Mouse (Mus musculus): ENCODE data around the gene Tssk4. TPM values are rescaled to one million over a fixed set of nuclear protein-coding genes. Genes with fewer than 3 reads are reported as not detected.

Tssk4 gene
- polyA plus RNA-seq, 1 experiment from 2014 or later, result 0.20 TPM

- Histone ChIP-seq H3K4me3 (ENCODE audit: low read depth, low read length) (no peak overlapping the region), H3K9ac (ENCODE audit: low read length) (no peak overlapping the region), H3K9me3 (replicated peaks; ENCODE audit: control insufficient read depth, low read length) (no peaks in the 10 kb centered on the region), H3K4me1 (ENCODE audit: control insufficient read depth, insufficient read depth, low read length) (no peaks in the 10 kb centered on the region), H3K27ac (ENCODE audit: low read depth, low read length) (no peak overlapping the region), H3K4me2 (ENCODE audit: low read length) (no peak overlapping the region), H3K27me3 (replicated peaks; ENCODE audit: control insufficient read depth, insufficient read depth, low read length) (no peaks in the 10 kb centered on the region), H3K36me3 (ENCODE audit: control insufficient read depth, insufficient read depth, low read length) (no peaks in the 10 kb centered on the region)
- WGBS, result 55% methylated on average over 2 of the region's 2 CpGs
- no peak for DNase-seq (ENCODE audit: low spot score)
- no peak for ATAC-seq
Measured at GRCm38 (mm10) chr14:55615876-55616275, 34.1 kb upstream of the Tssk4 start.

- Histone ChIP-seq H3K9ac (ENCODE audit: low read length) (no peak overlapping the region), H3K4me2 (ENCODE audit: low read length) (no peak overlapping the region), H3K27ac (ENCODE audit: low read depth, low read length) (no peak overlapping the region), H3K4me3 (ENCODE audit: low read depth, low read length) (no peak overlapping the region), H3K27me3 (replicated peaks; ENCODE audit: control insufficient read depth, insufficient read depth, low read length) (no peaks in the 10 kb centered on the region), H3K9me3 (replicated peaks; ENCODE audit: control insufficient read depth, low read length) (no peaks in the 10 kb centered on the region), H3K36me3 (ENCODE audit: control insufficient read depth, insufficient read depth, low read length) (no peaks in the 10 kb centered on the region), H3K4me1 (ENCODE audit: control insufficient read depth, insufficient read depth, low read length) (no peaks in the 10 kb centered on the region)
- DNase-seq (ENCODE audit: low spot score) (no peak), ATAC-seq (no peak)
- 84% methylated on average over 2 of the region's 2 CpGs for WGBS
Measured at GRCm38 (mm10) chr14:55616844-55617243, 33.1 kb upstream of the Tssk4 start.

- 25% methylated on average over 21 of the region's 21 CpGs for WGBS
- Histone ChIP-seq H3K27ac (ENCODE audit: low read depth, low read length) (0 out of 2 replicates have a peak within 1 kb of the TSS, but pooled peaks have one; percentile 14), H3K4me2 (ENCODE audit: low read length) (peak within 1 kb of the TSS; percentile 31), H3K9me3 (replicated peaks; ENCODE audit: control insufficient read depth, low read length) (no peaks in the 10 kb centered on the region), H3K4me3 (ENCODE audit: low read depth, low read length) (peak within 1 kb of the TSS; percentile 13; the same call in 1 of the 2 replicates), H3K9ac (ENCODE audit: low read length) (peak within 1 kb of the TSS; percentile 17; the same call in 1 of the 2 replicates), H3K4me1 (ENCODE audit: control insufficient read depth, insufficient read depth, low read length) (no peaks in the 10 kb centered on the region), H3K27me3 (replicated peaks; ENCODE audit: control insufficient read depth, insufficient read depth, low read length) (no peaks in the 10 kb centered on the region), H3K36me3 (ENCODE audit: control insufficient read depth, insufficient read depth, low read length) (no peaks in the 10 kb centered on the region)
- peak; percentile 61 for DNase-seq (ENCODE audit: low spot score)
- peak; percentile 62 for ATAC-seq
Measured at GRCm38 (mm10) chr14:55617822-55618221, 32.2 kb upstream of the Tssk4 start, which contains the start of gene Rec8. Gene Rec8, plus strand, starts transcription at chr14:55618037.

DNA sequence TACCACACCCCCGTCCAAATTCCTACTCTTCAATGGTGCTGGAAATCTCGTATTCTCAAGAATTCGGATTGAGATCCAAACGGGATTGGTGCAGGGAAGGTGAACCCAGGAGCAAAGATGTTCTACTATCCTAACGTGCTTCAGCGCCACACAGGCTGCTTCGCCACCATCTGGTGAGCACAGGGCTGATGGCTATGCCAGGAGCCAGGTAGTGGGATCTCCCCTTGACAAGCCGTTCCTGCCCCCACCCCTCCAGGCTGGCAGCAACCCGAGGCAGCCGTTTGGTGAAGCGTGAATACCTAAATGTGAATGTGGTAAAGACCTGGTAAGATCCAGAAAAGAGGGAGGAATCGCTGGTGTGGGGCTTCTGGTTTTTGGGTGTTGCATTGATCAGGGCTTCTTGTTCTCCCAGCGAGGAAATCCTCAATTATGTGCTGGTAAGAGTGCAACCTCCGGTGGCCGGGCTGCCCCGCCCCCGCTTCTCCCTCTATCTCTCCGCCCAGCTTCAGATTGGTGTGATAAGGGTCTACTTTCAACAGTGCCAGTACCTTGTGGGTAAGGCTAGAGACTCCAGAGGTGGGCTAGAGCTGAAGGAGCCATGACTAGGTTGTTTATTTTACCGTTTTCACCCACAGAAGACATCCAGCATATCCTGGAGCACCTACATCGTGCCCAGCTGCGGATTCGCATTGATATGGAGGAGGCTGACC, 31.3 kb upstream of the Tssk4 start:
- no peaks in the 10 kb centered on the region for H3K9me3 ChIP-seq (replicated peaks; ENCODE audit: control insufficient read depth, low read length)
- peak overlapping the region; percentile 17; the same call in 1 of the 2 replicates for H3K9ac ChIP-seq (ENCODE audit: low read length)
- 0 out of 2 replicates have a peak, but pooled peaks cover under 1% of the 10 kb centered on the region for H3K36me3 ChIP-seq (ENCODE audit: control insufficient read depth, insufficient read depth, low read length)
- DNase-seq (ENCODE audit: low spot score) (no peak), ATAC-seq (peak; percentile 54; the same call in 1 of the 2 replicates)
- H3K4me2 ChIP-seq (ENCODE audit: low read length), result peak overlapping the region; percentile 31
- no peaks in the 10 kb centered on the region for H3K27me3 ChIP-seq (replicated peaks; ENCODE audit: control insufficient read depth, insufficient read depth, low read length)
- H3K4me3 ChIP-seq (ENCODE audit: low read depth, low read length), result peak overlapping the region; percentile 13; the same call in 1 of the 2 replicates
- WGBS, result 55% methylated on average over 22 of the region's 22 CpGs
- H3K4me1 ChIP-seq (ENCODE audit: control insufficient read depth, insufficient read depth, low read length), result no peaks in the 10 kb centered on the region
- H3K27ac ChIP-seq (ENCODE audit: low read depth, low read length), result 0 out of 2 replicates have a peak overlapping the region, but pooled peaks have one; percentile 14

GRCm38 (mm10) chr14:55628077-55628827, 21.7 kb upstream of the Tssk4 start:
- Histone ChIP-seq H3K4me2 (ENCODE audit: low read length) (no peak overlapping the region), H3K4me1 (ENCODE audit: control insufficient read depth, insufficient read depth, low read length) (no peaks in the 10 kb centered on the region), H3K27me3 (replicated peaks; ENCODE audit: control insufficient read depth, insufficient read depth, low read length) (no peaks in the 10 kb centered on the region), H3K27ac (ENCODE audit: low read depth, low read length) (no peak overlapping the region), H3K36me3 (ENCODE audit: control insufficient read depth, insufficient read depth, low read length) (peaks cover 94% of the 10 kb centered on the region), H3K4me3 (ENCODE audit: low read depth, low read length) (no peak overlapping the region), H3K9me3 (replicated peaks; ENCODE audit: control insufficient read depth, low read length) (no peaks in the 10 kb centered on the region), H3K9ac (ENCODE audit: low read length) (no peak overlapping the region)
- ATAC-seq, result no peak
- DNase-seq (ENCODE audit: low spot score), result no peak
- WGBS, result 92% methylated on average over 27 of the region's 27 CpGs

GRCm38 (mm10) chr14:55629312-55629711, 20.7 kb upstream of the Tssk4 start:
- Histone ChIP-seq H3K9ac (ENCODE audit: low read length) (no peak overlapping the region), H3K27me3 (replicated peaks; ENCODE audit: control insufficient read depth, insufficient read depth, low read length) (no peaks in the 10 kb centered on the region), H3K9me3 (replicated peaks; ENCODE audit: control insufficient read depth, low read length) (no peaks in the 10 kb centered on the region), H3K27ac (ENCODE audit: low read depth, low read length) (no peak overlapping the region), H3K4me2 (ENCODE audit: low read length) (no peak overlapping the region), H3K4me3 (ENCODE audit: low read depth, low read length) (no peak overlapping the region), H3K36me3 (ENCODE audit: control insufficient read depth, insufficient read depth, low read length) (peaks cover 97% of the 10 kb centered on the region), H3K4me1 (ENCODE audit: control insufficient read depth, insufficient read depth, low read length) (no peaks in the 10 kb centered on the region)
- 62% methylated on average over 5 of the region's 5 CpGs for WGBS
- no peak for ATAC-seq
- no peak for DNase-seq (ENCODE audit: low spot score)

DNA sequence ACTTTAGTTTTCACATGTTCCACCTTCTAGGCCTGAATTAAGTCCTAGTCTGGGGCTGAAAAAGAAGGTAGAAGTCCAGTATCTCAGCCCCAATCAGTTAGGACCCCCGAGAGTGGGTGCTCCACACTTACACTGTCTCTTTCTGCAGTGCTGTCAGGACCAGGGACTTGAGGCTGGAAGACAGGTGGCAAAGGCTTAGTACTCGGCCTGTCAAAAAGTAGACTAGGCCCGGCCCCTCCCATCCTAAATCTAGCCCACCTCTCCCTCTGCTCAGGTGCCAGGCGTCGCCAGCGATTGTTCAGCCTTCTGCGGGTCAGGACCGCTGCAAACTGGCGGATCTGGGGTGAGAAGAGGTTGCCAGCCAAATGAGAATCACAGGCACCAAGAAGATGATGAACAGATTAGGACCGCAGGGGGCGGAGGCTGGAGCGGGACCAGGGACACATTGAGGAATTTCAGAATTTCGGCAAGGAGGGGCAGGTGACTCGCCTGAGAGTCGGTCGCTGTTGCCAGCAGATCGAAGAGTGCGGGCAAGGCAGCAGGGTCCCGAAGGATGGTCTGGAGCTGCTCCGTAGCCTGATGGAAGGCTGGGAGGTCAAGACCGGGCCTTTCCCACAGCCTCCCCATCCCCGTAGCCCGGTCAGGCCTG, 15.0 kb upstream of the Tssk4 start:
- Histone ChIP-seq H3K27ac (ENCODE audit: low read depth, low read length) (peak overlapping the region; percentile 77), H3K9ac (ENCODE audit: low read length) (peak overlapping the region; percentile 70), H3K4me2 (ENCODE audit: low read length) (peak overlapping the region; percentile 86), H3K36me3 (ENCODE audit: control insufficient read depth, insufficient read depth, low read length) (peaks cover 82% of the 10 kb centered on the region), H3K27me3 (replicated peaks; ENCODE audit: control insufficient read depth, insufficient read depth, low read length) (no peaks in the 10 kb centered on the region), H3K9me3 (replicated peaks; ENCODE audit: control insufficient read depth, low read length) (no peaks in the 10 kb centered on the region), H3K4me1 (ENCODE audit: control insufficient read depth, insufficient read depth, low read length) (peaks cover 5% of the 10 kb centered on the region; the same call in 1 of the 2 replicates), H3K4me3 (ENCODE audit: low read depth, low read length) (peak overlapping the region; percentile 58)
- DNase-seq (ENCODE audit: low spot score) (peak; percentile 37), ATAC-seq (peak; percentile 32; the same call in 1 of the 2 replicates)
- 4% methylated on average over 23 of the region's 23 CpGs for WGBS

- Histone ChIP-seq H3K4me3 (ENCODE audit: low read depth, low read length) (peak within 1 kb of the TSS; percentile 58), H3K4me2 (ENCODE audit: low read length) (peak within 1 kb of the TSS; percentile 86), H3K27me3 (replicated peaks; ENCODE audit: control insufficient read depth, insufficient read depth, low read length) (no peaks in the 10 kb centered on the region), H3K9me3 (replicated peaks; ENCODE audit: control insufficient read depth, low read length) (no peaks in the 10 kb centered on the region), H3K9ac (ENCODE audit: low read length) (peak within 1 kb of the TSS; percentile 70), H3K36me3 (ENCODE audit: control insufficient read depth, insufficient read depth, low read length) (peaks cover 81% of the 10 kb centered on the region), H3K4me1 (ENCODE audit: control insufficient read depth, insufficient read depth, low read length) (peaks cover 5% of the 10 kb centered on the region; the same call in 1 of the 2 replicates), H3K27ac (ENCODE audit: low read depth, low read length) (peak within 1 kb of the TSS; percentile 77)
- ATAC-seq, result peak; percentile 93
- peak; percentile 96 for DNase-seq (ENCODE audit: low spot score)
- 2% methylated on average over 33 of the region's 33 CpGs for WGBS
Measured at GRCm38 (mm10) chr14:55635523-55636007, 14.4 kb upstream of the Tssk4 start, which contains the start of gene Ipo4. Gene Ipo4, minus strand, starts transcription at chr14:55635957.
